ENCODE assay signal across 9 mouse cellular contexts in genomic region chr11:73031536-73031935, GRCm38 (mm10). TPM values are rescaled to one million over a fixed set of nuclear protein-coding genes. Genes with fewer than 3 reads are reported as not detected.
A peak's percentile ranks its signal among the peaks of the same experiment; 100 is the strongest.
DNase-seq lines count a peak whose midpoint lies in the region; ATAC-seq and TF ChIP-seq lines count a peak whose summit lies in the region.
"Had no signal": no experiment of that assay in that cellular context is flagged by ENCODE, and none has a peak within 500 bp of the region (broad histone marks: within the 10 kb centered on the region; RNA-seq: fewer than 3 reads in every experiment).

No protein-coding gene starts in this region.

- no peak overlapping the region; the same call in 1 of the 2 replicates for H3K4me3 ChIP-seq in kidney, embryonic 15.5 days (replicated peaks)
- H3K4me3 ChIP-seq in forebrain, embryonic 11.5 days (ENCODE audit: low read depth, low read length) = no peak overlapping the region
- H3K4me3 ChIP-seq in hindbrain, postnatal 0 days (ENCODE audit: low read length) = no peak overlapping the region
- no peak overlapping the region for H3K4me3 ChIP-seq in neural tube, embryonic 12.5 days
- no peak overlapping the region for H3K4me3 ChIP-seq in lung, adult 2 months (replicated peaks; ENCODE audit: extremely low read depth, low read depth, low read length)

- WGBS in kidney, embryonic 15.5 days = 52% methylated on average over 5 of the region's 5 CpGs
- 76% methylated on average over 5 of the region's 5 CpGs for WGBS in forebrain, embryonic 11.5 days
- 45% methylated on average over 5 of the region's 5 CpGs for WGBS in hindbrain, postnatal 0 days
- WGBS in neural tube, embryonic 12.5 days = 57% methylated on average over 5 of the region's 5 CpGs
- 80% methylated on average over 5 of the region's 5 CpGs for WGBS in lung, adult 2 months

- peaks cover 9% of the 10 kb centered on the region; the same call in 1 of the 2 replicates for H3K4me1 ChIP-seq in kidney, embryonic 15.5 days
- no peaks in the 10 kb centered on the region; the same call in 1 of the 2 replicates for H3K4me1 ChIP-seq in forebrain, embryonic 11.5 days (replicated peaks; ENCODE audit: control insufficient read depth, insufficient read depth, low read length)
- H3K4me1 ChIP-seq in hindbrain, postnatal 0 days (ENCODE audit: insufficient read depth, low read length) = no peaks in the 10 kb centered on the region
- peaks cover 9% of the 10 kb centered on the region for H3K4me1 ChIP-seq in neural tube, embryonic 12.5 days
- peaks cover 12% of the 10 kb centered on the region for H3K4me1 ChIP-seq in lung, adult 2 months (ENCODE audit: control insufficient read depth, insufficient read depth, low read length)

- TF ChIP-seq CTCF in hindbrain, postnatal 0 days (IDR thresholded peaks at IDR 0.05; ENCODE audit: low read depth) = no peak
- TF ChIP-seq CTCF in lung, adult 2 months (IDR thresholded peaks at IDR 0.05; ENCODE audit: insufficient read depth, low read length) = no peak

- peak overlapping the region; percentile 76; the same call in 1 of the 2 replicates for H3K4me2 ChIP-seq in kidney, embryonic 15.5 days
- H3K4me2 ChIP-seq in forebrain, embryonic 11.5 days (ENCODE audit: low read depth, low read length, severe bottlenecking) = no peak overlapping the region
- no peak overlapping the region for H3K4me2 ChIP-seq in hindbrain, postnatal 0 days (ENCODE audit: low read depth, low read length)
- peak overlapping the region; percentile 62 for H3K4me2 ChIP-seq in neural tube, embryonic 12.5 days (replicated peaks)

- ATAC-seq in kidney, embryonic 15.5 days (replicated peaks; ENCODE audit: low FRiP score) = no peak
- no peak; the same call in none of the 2 replicates for ATAC-seq in forebrain, embryonic 11.5 days (replicated peaks; ENCODE audit: low FRiP score)
- ATAC-seq in hindbrain, postnatal 0 days = no peak
- no peak; the same call in 1 of the 2 replicates for ATAC-seq in neural tube, embryonic 12.5 days (ENCODE audit: low FRiP score, low read depth)

- no peaks in the 10 kb centered on the region for H3K27me3 ChIP-seq in kidney, embryonic 15.5 days
- H3K27me3 ChIP-seq in forebrain, embryonic 11.5 days (ENCODE audit: control insufficient read depth, insufficient read depth, low read length) = no peaks in the 10 kb centered on the region
- no peaks in the 10 kb centered on the region for H3K27me3 ChIP-seq in hindbrain, postnatal 0 days (ENCODE audit: insufficient read depth, low read length)
- H3K27me3 ChIP-seq in neural tube, embryonic 12.5 days (replicated peaks) = no peaks in the 10 kb centered on the region

- H3K9me3 ChIP-seq in kidney, embryonic 15.5 days (replicated peaks) = no peaks in the 10 kb centered on the region
- no peaks in the 10 kb centered on the region for H3K9me3 ChIP-seq in forebrain, embryonic 11.5 days (ENCODE audit: control insufficient read depth, low read length)
- no peaks in the 10 kb centered on the region for H3K9me3 ChIP-seq in hindbrain, postnatal 0 days (ENCODE audit: low read length)
- no peaks in the 10 kb centered on the region for H3K9me3 ChIP-seq in neural tube, embryonic 12.5 days

- DNase-seq in kidney, postnatal 14 days = no peak
- DNase-seq in forebrain, embryonic 11.5 days (ENCODE audit: low spot score) = no peak
- DNase-seq in hindbrain, postnatal 0 days (ENCODE audit: low spot score) = peak; percentile 47
- DNase-seq in lung, adult 2 months = no peak
- no peak for DNase-seq in cerebellum, adult 9-10 months
- no peak for DNase-seq in kidney, postnatal 25 days

- H3K36me3 ChIP-seq in kidney, embryonic 15.5 days = no peaks in the 10 kb centered on the region
- no peaks in the 10 kb centered on the region for H3K36me3 ChIP-seq in forebrain, embryonic 11.5 days (ENCODE audit: control insufficient read depth, insufficient read depth, low read length)
- peaks cover 9% of the 10 kb centered on the region; the same call in 1 of the 2 replicates for H3K36me3 ChIP-seq in hindbrain, postnatal 0 days (ENCODE audit: insufficient read depth, low read length)
- H3K36me3 ChIP-seq in neural tube, embryonic 12.5 days = no peaks in the 10 kb centered on the region

- TF ChIP-seq POLR2A in lung, adult 2 months (IDR thresholded peaks at IDR 0.05; ENCODE audit: borderline replicate concordance, extremely low read depth, low read depth, low read length) = no peak

- 0 out of 2 replicates have a peak overlapping the region, but pooled peaks have one; percentile 41 for H3K9ac ChIP-seq in kidney, embryonic 15.5 days
- H3K9ac ChIP-seq in forebrain, embryonic 11.5 days (ENCODE audit: low read length) = peak overlapping the region; percentile 55; the same call in 1 of the 2 replicates
- H3K9ac ChIP-seq in hindbrain, postnatal 0 days (replicated peaks; ENCODE audit: low read length) = 0 out of 2 replicates have a peak overlapping the region, but pooled peaks have one; percentile 22
- no peak overlapping the region for H3K9ac ChIP-seq in neural tube, embryonic 12.5 days
- H3K9ac ChIP-seq: liver, embryonic 14.5 days had no signal

- H3K27ac ChIP-seq in kidney, embryonic 15.5 days = no peak overlapping the region
- no peak overlapping the region for H3K27ac ChIP-seq in forebrain, embryonic 11.5 days (ENCODE audit: low read depth, low read length)
- H3K27ac ChIP-seq in hindbrain, postnatal 0 days = peak overlapping the region; percentile 70; the same call in 1 of the 2 replicates
- peak overlapping the region; percentile 12; the same call in 1 of the 2 replicates for H3K27ac ChIP-seq in neural tube, embryonic 12.5 days
- H3K27ac ChIP-seq: liver, embryonic 14.5 days had no signal

RNA-seq across cellular contexts. Expression of gene Camkk1, which starts 12.7 kb away (rescaled TPM):
- polyA plus RNA-seq in kidney, embryonic 15.5 days (2015; fragmentation: Nextera tagmentation; extraction: Ambion mirVana) = 6.7 and 9.2 TPM in 2 replicates
- 4.7 and 5.2 TPM in 2 replicates for polyA plus RNA-seq in forebrain, embryonic 11.5 days (2014; fragmentation: Nextera tagmentation; extraction: Ambion mirVana)
- total RNA-seq in hindbrain, postnatal 0 days (2014; rRNA removed) = 27.4 and 32.5 TPM in 2 replicates
- 26.5 and 26.7 TPM in 2 replicates for polyA plus RNA-seq in hindbrain, postnatal 0 days (2015; fragmentation: Nextera tagmentation; extraction: Ambion mirVana)
- 14.7 and 14.8 TPM in 2 replicates for polyA plus RNA-seq in neural tube, embryonic 12.5 days (2016; fragmentation: Nextera tagmentation; extraction: Ambion mirVana)
- 8.7 and 9.3 TPM in 2 replicates for polyA plus RNA-seq in lung, adult 2 months (2012; rRNA removed)

RNA-seq across cellular contexts. Expression of gene Ncbp3, which starts 16.0 kb away (rescaled TPM):
- 12.1 and 12.9 TPM in 2 replicates for polyA plus RNA-seq in kidney, embryonic 15.5 days (2015; fragmentation: Nextera tagmentation; extraction: Ambion mirVana)
- 12.6 and 13.2 TPM in 2 replicates for polyA plus RNA-seq in forebrain, embryonic 11.5 days (2014; fragmentation: Nextera tagmentation; extraction: Ambion mirVana)
- 5.2 and 6.9 TPM in 2 replicates for total RNA-seq in hindbrain, postnatal 0 days (2014; rRNA removed)
- polyA plus RNA-seq in hindbrain, postnatal 0 days (2015; fragmentation: Nextera tagmentation; extraction: Ambion mirVana) = 7.3 and 7.7 TPM in 2 replicates
- polyA plus RNA-seq in neural tube, embryonic 12.5 days (2016; fragmentation: Nextera tagmentation; extraction: Ambion mirVana) = 14.3 and 15.1 TPM in 2 replicates
- polyA plus RNA-seq in lung, adult 2 months (2012; rRNA removed) = 1.7 and 3.6 TPM in 2 replicates

RNA-seq across cellular contexts. Expression of gene P2rx1, which starts 32.6 kb away (rescaled TPM):
- polyA plus RNA-seq in kidney, embryonic 15.5 days (2015; fragmentation: Nextera tagmentation; extraction: Ambion mirVana) = 1.6 and 1.7 TPM in 2 replicates
- 1.1 and 1.6 TPM in 2 replicates for polyA plus RNA-seq in forebrain, embryonic 11.5 days (2014; fragmentation: Nextera tagmentation; extraction: Ambion mirVana)
- total RNA-seq in hindbrain, postnatal 0 days (2014; rRNA removed) = 0.32 and 1.3 TPM in 2 replicates
- 0.45 and 0.60 TPM in 2 replicates for polyA plus RNA-seq in hindbrain, postnatal 0 days (2015; fragmentation: Nextera tagmentation; extraction: Ambion mirVana)
- 1.4 TPM in 2 replicates for polyA plus RNA-seq in neural tube, embryonic 12.5 days (2016; fragmentation: Nextera tagmentation; extraction: Ambion mirVana)
- polyA plus RNA-seq in lung, adult 2 months (2012; rRNA removed) = 3.2 and 4.4 TPM in 2 replicates

RNA-seq across cellular contexts. Expression of gene Itgae, which starts 58.8 kb away (rescaled TPM):
- polyA plus RNA-seq in kidney, embryonic 15.5 days (2015; fragmentation: Nextera tagmentation; extraction: Ambion mirVana) = 0.37 and 0.42 TPM in 2 replicates
- 0.36 and 0.64 TPM in 2 replicates for polyA plus RNA-seq in forebrain, embryonic 11.5 days (2014; fragmentation: Nextera tagmentation; extraction: Ambion mirVana)
- 0.16 and 0.18 TPM in 2 replicates for total RNA-seq in hindbrain, postnatal 0 days (2014; rRNA removed)
- polyA plus RNA-seq in hindbrain, postnatal 0 days (2015; fragmentation: Nextera tagmentation; extraction: Ambion mirVana) = 0.14 and 0.31 TPM in 2 replicates
- 0.34 TPM in 2 replicates for polyA plus RNA-seq in neural tube, embryonic 12.5 days (2016; fragmentation: Nextera tagmentation; extraction: Ambion mirVana)
- polyA plus RNA-seq in lung, adult 2 months (2012; rRNA removed) = 3.8 and 4.3 TPM in 2 replicates

Comparison
In these comparisons a context has a peak if more than half of its experiments do, and no peak if none do; other contexts are left out.
1. H3K27ac ChIP-seq: peak in hindbrain, postnatal 0 days (single experiment) and neural tube, embryonic 12.5 days (single experiment); none in kidney, embryonic 15.5 days (single experiment) and forebrain, embryonic 11.5 days (single experiment).
2. H3K4me2 ChIP-seq: peak in kidney, embryonic 15.5 days (single experiment) and neural tube, embryonic 12.5 days (single experiment); none in forebrain, embryonic 11.5 days (single experiment) and hindbrain, postnatal 0 days (single experiment).